Mouse (Mus musculus) kidney, embryonic 14.5 days (tissue): ENCODE results near the gene Slitrk6. TPM values are rescaled to one million over a fixed set of nuclear protein-coding genes. Genes with fewer than 3 reads are reported as not detected.

Experiments used
- ATAC-seq: fragments of 200-750 bp; cut with Nextera tagmentation; 2 replicates; pipeline ENCODE4 v1.8.0; 2017; ENCODE audit warnings: moderate number of reproducible peaks, mild to moderate bottlenecking, moderate TSS enrichment, moderate library complexity; ENCODE audit not compliant: low FRiP score, low TSS enrichment
- H3K27ac ChIP-seq: fragments of 300-500 bp; sonication (generic); 2 replicates; pipeline ENCODE4 v1.5.1; 2014; ENCODE audit warnings: low read depth, mild to moderate bottlenecking, low read length, moderate library complexity, mixed read lengths
- H3K27me3 ChIP-seq: fragments of 300-500 bp; sonication (generic); 2 replicates; pipeline ENCODE4 v1.6.1; 2014; ENCODE audit warnings: mild to moderate bottlenecking, low read length; ENCODE audit not compliant: control insufficient read depth, insufficient read depth
- H3K36me3 ChIP-seq: fragments of 300-500 bp; sonication (generic); 2 replicates; pipeline ENCODE4 v1.6.1; 2014; ENCODE audit warnings: low read length, mixed read lengths; ENCODE audit not compliant: control insufficient read depth, insufficient read depth
- H3K4me1 ChIP-seq: fragments of 300-500 bp; sonication (generic); 2 replicates; pipeline ENCODE4 v1.6.1; 2014; ENCODE audit warnings: low read length, mixed read lengths; ENCODE audit not compliant: control insufficient read depth, insufficient read depth
- H3K4me2 ChIP-seq: fragments of 300-500 bp; sonication (generic); replicated peaks from 2 replicates; pipeline ENCODE4 v1.6.1; 2014; ENCODE audit warnings: low read depth, mild to moderate bottlenecking, low read length
- H3K4me3 ChIP-seq: fragments of 300-500 bp; sonication (generic); 2 replicates; pipeline ENCODE4 v1.5.1; 2014; ENCODE audit warnings: mild to moderate bottlenecking, low read length
- H3K9ac ChIP-seq: fragments of 300-500 bp; sonication (generic); 2 replicates; pipeline ENCODE4 v1.6.1; 2014; ENCODE audit warnings: low read depth, mild to moderate bottlenecking, low read length, moderate library complexity
- H3K9me3 ChIP-seq: fragments of 300-500 bp; sonication (generic); 2 replicates; pipeline ENCODE4 v1.6.1; 2016; ENCODE audit warnings: low read length; ENCODE audit not compliant: control insufficient read depth
- WGBS: fragments of 180-500 bp; shearing (Covaris S2); extraction: QIAGEN DNeasy Blood & Tissue Kit; methylation state at CpG from one replicate; pipeline ENCODE4 v1.1.7; 2014; 5-methylcytosine and 5-hydroxymethylcytosine counted together
- polyA plus RNA-seq: library from polyadenylated mRNA; unstranded; fragments of >200 nt; fragmentation: Nextera tagmentation; extraction: Ambion mirVana; gene quantifications from 2 replicates; pipeline ENCODE4 v1.2.1, GENCODE M21; 2014

Gene Slitrk6
- polyA plus RNA-seq, 1 experiment from 2014 or later = 4.3 TPM

DNA sequence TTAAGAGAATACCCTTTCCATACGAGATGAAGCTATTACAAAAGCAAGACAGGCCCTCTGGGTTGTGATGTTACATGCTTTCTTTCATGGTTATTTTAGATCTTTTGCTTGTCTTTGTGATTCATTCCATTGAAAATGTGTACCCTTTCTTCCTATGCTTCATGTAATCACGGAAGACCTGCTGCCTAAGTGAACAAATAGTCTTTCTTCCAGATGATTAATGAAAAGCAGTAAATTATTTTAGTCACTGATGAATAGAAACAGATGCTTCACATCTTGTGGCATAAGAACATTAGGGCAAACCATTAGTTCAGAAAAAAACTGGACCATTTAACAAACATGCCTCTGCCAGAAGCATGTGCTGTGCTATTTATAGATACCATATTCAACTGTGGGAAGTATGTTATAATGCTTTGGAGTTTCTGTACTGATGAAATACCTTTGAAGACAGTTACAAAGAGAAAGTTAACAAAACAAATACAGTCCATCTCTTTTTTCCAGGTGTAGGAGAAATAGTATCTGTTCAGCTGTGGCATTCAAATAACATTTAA, 30.8 kb downstream of the Slitrk6 start:
- Histone ChIP-seq H3K36me3 (no peaks in the 10 kb centered on the region), H3K4me3 (no peak overlapping the region), H3K4me1 (no peaks in the 10 kb centered on the region), H3K9me3 (no peaks in the 10 kb centered on the region), H3K4me2 (no peak overlapping the region), H3K9ac (no peak overlapping the region), H3K27me3 (no peaks in the 10 kb centered on the region), H3K27ac (no peak overlapping the region)
- ATAC-seq = no peak
- 31% methylated on average over 2 of the region's 2 CpGs for WGBS
